Mouse (Mus musculus) layer of hippocampus, postnatal 14 days (tissue): ENCODE measurements around the gene Abcc2. TPM values are rescaled to one million over a fixed set of nuclear protein-coding genes. Genes with fewer than 3 reads are reported as not detected.
A peak's percentile ranks its signal among the peaks of the same experiment; 100 is the strongest.

ENCODE experiments used
- DNase-seq, 2 experiments: peaks; one replicate each; pipeline ENCODE4 v3.0.0; 2021 to 2022; ENCODE audit warnings: low spot score in 2 of 2, mixed read lengths in 1 of 2
- total RNA-seq, 2 experiments: library from RNA; stranded (reverse); gene quantifications; 2 replicates each; pipeline ENCODE4 v1.2.3; 2021

The Abcc2 gene
- total RNA-seq, 2 experiments from 2014 or later: 0.07 to 0.10 TPM

GRCm38 (mm10) chr19:43850026-43850425, 68.0 kb downstream of the Abcc2 start:
- no peak for DNase-seq

GRCm38 (mm10) chr19:43851996-43852630, 70.1 kb downstream of the Abcc2 start:
- no peak for DNase-seq

- DNase-seq: no peak
These were observed 71.0 kb downstream of the Abcc2 start for GRCm38 (mm10) chr19:43852837-43853545.

- DNase-seq: no peak
These were observed 75.4 kb downstream of the Abcc2 start for GRCm38 (mm10) chr19:43857347-43857746.

- DNase-seq: no peak
These were observed 88.4 kb downstream of the Abcc2 start for GRCm38 (mm10) chr19:43870418-43870817.

GRCm38 (mm10) chr19:43874351-43874750, 92.4 kb downstream of the Abcc2 start:
- no peak for DNase-seq

- peak in 1 of 2 experiments; percentile 34 for DNase-seq
These were observed 94.0 kb downstream of the Abcc2 start for GRCm38 (mm10) chr19:43875996-43876395.

GRCm38 (mm10) chr19:43877364-43877763, 95.4 kb downstream of the Abcc2 start:
- no peak for DNase-seq

GRCm38 (mm10) chr19:43878111-43879092, 96.4 kb downstream of the Abcc2 start:
- peak in 1 of 2 experiments; percentile 25 for DNase-seq

- peak; percentile 62 to 67 for DNase-seq
These were observed 97.6 kb downstream of the Abcc2 start for GRCm38 (mm10) chr19:43879401-43880212.

- DNase-seq: no peak
These were observed 98.4 kb downstream of the Abcc2 start for GRCm38 (mm10) chr19:43880420-43880819.

- DNase-seq: no peak
These were observed 99.6 kb downstream of the Abcc2 start for GRCm38 (mm10) chr19:43881615-43882014.

GRCm38 (mm10) chr19:43882895-43883573, 101.0 kb downstream of the Abcc2 start:
- DNase-seq: no peak

- DNase-seq: no peak
These were observed 102.9 kb downstream of the Abcc2 start for GRCm38 (mm10) chr19:43884668-43885498.

GRCm38 (mm10) chr19:43886371-43887099, 104.5 kb downstream of the Abcc2 start:
- no peak for DNase-seq

- no peak for DNase-seq
These were observed 105.2 kb downstream of the Abcc2 start for GRCm38 (mm10) chr19:43887242-43887641.

- DNase-seq: no peak
These were observed 105.7 kb downstream of the Abcc2 start for GRCm38 (mm10) chr19:43887725-43888124.
